Mouse (Mus musculus): ENCODE results near the gene Usp22. TPM values are rescaled to one million over a fixed set of nuclear protein-coding genes. Genes with fewer than 3 reads are reported as not detected.

Gene Usp22
- total RNA-seq, 1 experiment from 2014 or later, result 97.9 TPM

Other genes starting within 250 kb of the Usp22 start
- 20.5 and 23.0 TPM in 2 replicates for gene Map2k3, start 243.0 kb downstream of the Usp22 start, total RNA-seq (2017)
- gene Kcnj12, start 152.5 kb downstream of the Usp22 start, total RNA-seq (2017), result not detected in 2 replicates
- 43.9 and 82.0 TPM in 2 replicates for gene Tnfrsf13b, start 48.3 kb downstream of the Usp22 start, total RNA-seq (2017)
- not detected in 2 replicates for gene Aldh3a1, start 32.5 kb upstream of the Usp22 start, total RNA-seq (2017)
- gene Aldh3a2, start 92.4 kb upstream of the Usp22 start, total RNA-seq (2017), result 34.1 and 42.3 TPM in 2 replicates
- gene Slc47a2, start 167.8 kb upstream of the Usp22 start, total RNA-seq (2017), result not detected in 2 replicates
- gene Slc47a1, start 203.3 kb upstream of the Usp22 start, total RNA-seq (2017), result not detected in 2 replicates

All from hematopoietic stem cell, adult 5-6 weeks (primary cell).